Mouse (Mus musculus) midbrain, embryonic 10.5 days (tissue): ENCODE measurements at regions not wholly inside any gene's neighbourhood (a gene's known extent, or its start where the extent isn't known, plus 50 kb on each side); places are given as distances from the start of the nearest gene placed in this dataset.

ENCODE experiments used
- DNase-seq: peaks from one replicate; pipeline ENCODE4 v3.0.0-alpha.2; 2017; ENCODE audit warnings: low spot score
- H3K27ac ChIP-seq: fragments of 300-500 bp; sonication (generic); replicated peaks from 2 replicates; pipeline ENCODE4 v1.5.1; 2016; ENCODE audit warnings: mild to moderate bottlenecking
- H3K27me3 ChIP-seq: fragments of 300-500 bp; sonication (generic); 2 replicates; pipeline ENCODE4 v1.6.1; 2016; ENCODE audit warnings: low read depth, mild to moderate bottlenecking; ENCODE audit not compliant: poor library complexity, severe bottlenecking
- H3K36me3 ChIP-seq: fragments of 300-500 bp; sonication (generic); 2 replicates; pipeline ENCODE4 v1.6.1; 2016; ENCODE audit warnings: mild to moderate bottlenecking, moderate library complexity
- H3K4me1 ChIP-seq: fragments of 300-500 bp; sonication (generic); 2 replicates; pipeline ENCODE4 v1.6.1; 2016
- H3K4me3 ChIP-seq: fragments of 300-500 bp; sonication (generic); 2 replicates; pipeline ENCODE4 v1.5.1; 2016; ENCODE audit warnings: mild to moderate bottlenecking, moderate library complexity
- H3K9me3 ChIP-seq: fragments of 300-500 bp; sonication (generic); replicated peaks from 2 replicates; pipeline ENCODE4 v1.6.1; 2016; ENCODE audit warnings: mild to moderate bottlenecking
- WGBS: fragments of 180-500 bp; shearing (Covaris S2); methylation state at CpG from one replicate; pipeline ENCODE4 v1.1.7; 2016; 5-methylcytosine and 5-hydroxymethylcytosine counted together

DNA sequence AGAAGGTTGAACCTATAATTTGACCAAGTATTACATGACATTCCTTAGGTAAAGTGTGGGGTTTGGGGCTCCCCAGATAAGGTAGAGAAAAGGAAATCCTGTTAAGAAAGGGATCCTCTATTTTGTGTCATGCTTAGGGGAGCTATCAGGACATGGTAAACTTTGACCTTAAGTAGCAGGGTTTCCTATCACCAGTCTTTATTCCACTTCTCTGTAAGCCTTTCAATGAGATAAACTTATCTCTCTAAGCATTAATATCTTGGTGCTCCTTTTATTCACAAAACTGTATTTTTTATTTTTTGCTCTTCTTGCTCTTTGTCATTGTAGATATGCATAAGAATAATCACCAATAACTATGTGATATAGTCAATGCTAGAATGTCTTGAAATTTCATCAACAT, 194.4 kb upstream of the Rasa1 start:
- Histone ChIP-seq H3K36me3 (no peaks in the 10 kb centered on the region), H3K27me3 (no peaks in the 10 kb centered on the region), H3K9me3 (no peaks in the 10 kb centered on the region), H3K27ac (no peak overlapping the region), H3K4me1 (no peaks in the 10 kb centered on the region), H3K4me3 (no peak overlapping the region)
- no peak for DNase-seq

DNA sequence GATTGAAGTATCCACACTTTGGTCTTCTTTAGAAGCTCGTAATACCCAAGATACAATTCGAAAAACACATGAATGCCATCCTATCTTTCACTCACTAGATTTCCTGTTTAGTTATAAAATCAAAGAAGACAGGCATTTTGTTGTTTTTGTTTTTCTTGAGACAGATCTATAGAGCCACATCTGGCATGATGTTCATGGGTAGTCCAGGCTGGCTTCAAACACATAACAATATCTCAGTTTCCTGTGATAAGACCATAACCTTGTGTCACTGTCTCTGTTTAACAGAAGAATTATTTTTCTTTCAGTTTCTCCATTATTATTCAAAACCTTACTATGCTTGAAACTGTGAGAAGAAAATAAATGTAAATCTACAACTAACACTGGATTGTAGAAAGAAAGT, 190.5 kb upstream of the Rasa1 start:
- Histone ChIP-seq H3K27me3 (no peaks in the 10 kb centered on the region), H3K4me1 (no peaks in the 10 kb centered on the region), H3K27ac (no peak overlapping the region), H3K36me3 (no peaks in the 10 kb centered on the region), H3K9me3 (no peaks in the 10 kb centered on the region), H3K4me3 (no peak overlapping the region)
- 91% methylated on average over 2 of the region's 2 CpGs for WGBS
- no peak for DNase-seq

DNA sequence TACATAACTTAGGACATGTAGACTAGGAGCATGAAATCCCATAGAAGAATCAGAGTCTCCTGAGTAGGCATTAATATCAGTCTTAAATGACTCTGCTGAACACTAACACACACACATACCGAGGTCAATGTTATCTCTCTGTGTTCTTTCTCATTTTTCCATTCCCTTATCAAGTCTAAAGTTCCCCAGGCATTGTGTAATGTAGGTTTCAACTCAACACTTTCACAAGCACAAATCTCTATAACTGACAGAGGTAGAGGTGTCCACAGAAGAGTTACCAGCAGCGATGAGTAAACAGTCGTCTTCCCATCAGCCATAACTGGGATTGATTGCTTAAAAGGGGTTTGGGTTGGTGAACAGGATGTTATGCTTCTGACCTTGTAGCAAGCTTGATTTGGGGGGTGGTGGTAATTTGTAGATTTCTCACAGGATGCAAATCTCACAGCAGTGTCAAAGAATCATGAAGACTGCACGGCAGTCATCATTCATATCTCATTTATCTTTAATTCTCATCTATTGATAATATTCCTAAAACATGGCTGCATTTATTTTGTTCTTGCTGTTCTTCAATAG, 187.4 kb upstream of the Rasa1 start:
- Histone ChIP-seq H3K4me1 (no peaks in the 10 kb centered on the region), H3K4me3 (no peak overlapping the region), H3K27me3 (no peaks in the 10 kb centered on the region), H3K27ac (no peak overlapping the region), H3K9me3 (no peaks in the 10 kb centered on the region), H3K36me3 (no peaks in the 10 kb centered on the region)
- WGBS: 91% methylated on average over 4 of the region's 4 CpGs
- no peak for DNase-seq

DNA sequence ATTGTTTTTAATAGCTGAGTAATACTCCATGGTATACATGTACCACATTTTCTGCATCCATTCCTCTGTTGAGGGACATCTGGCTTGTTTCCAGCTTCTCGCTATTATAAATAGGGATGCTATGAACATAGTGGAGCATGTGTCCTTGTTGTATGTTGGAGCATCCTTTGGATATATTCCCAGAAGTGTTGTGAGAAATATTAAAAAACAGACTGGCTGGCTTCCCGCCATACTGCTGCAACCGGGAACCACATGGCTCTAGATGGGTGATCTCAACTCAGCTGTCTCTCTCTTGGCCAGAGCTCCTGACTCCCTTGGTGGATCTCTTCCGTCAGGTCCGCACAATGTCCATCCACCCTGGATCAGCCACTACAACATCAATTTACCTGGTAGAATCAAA, 182.4 kb upstream of the Rasa1 start:
- Histone ChIP-seq H3K27ac (no peak overlapping the region), H3K9me3 (no peaks in the 10 kb centered on the region), H3K4me1 (no peaks in the 10 kb centered on the region), H3K4me3 (no peak overlapping the region), H3K27me3 (no peaks in the 10 kb centered on the region), H3K36me3 (no peaks in the 10 kb centered on the region)
- no peak for DNase-seq
- WGBS: 92% methylated on average over 5 of the region's 5 CpGs

DNA sequence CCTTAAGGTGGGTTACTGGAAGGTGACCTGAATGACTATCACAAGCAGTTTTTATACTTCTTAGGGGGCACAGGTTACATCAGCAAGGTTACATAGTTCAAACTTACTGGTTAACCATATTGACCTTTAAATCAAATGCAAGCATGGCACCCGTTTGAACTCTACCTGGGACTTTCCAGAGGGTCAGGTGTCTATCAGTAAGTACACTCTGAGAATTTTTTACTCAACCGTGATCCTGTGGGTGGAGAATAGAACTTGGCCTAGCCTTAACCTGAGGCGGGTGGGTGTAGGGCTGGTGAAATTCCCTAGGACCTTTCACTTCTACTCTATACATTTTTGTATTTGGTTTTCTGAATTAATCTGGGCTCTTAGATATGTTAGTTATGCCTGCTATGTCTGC, 170.5 kb upstream of the Rasa1 start:
- 90% methylated on average over 3 of the region's 3 CpGs for WGBS

DNA sequence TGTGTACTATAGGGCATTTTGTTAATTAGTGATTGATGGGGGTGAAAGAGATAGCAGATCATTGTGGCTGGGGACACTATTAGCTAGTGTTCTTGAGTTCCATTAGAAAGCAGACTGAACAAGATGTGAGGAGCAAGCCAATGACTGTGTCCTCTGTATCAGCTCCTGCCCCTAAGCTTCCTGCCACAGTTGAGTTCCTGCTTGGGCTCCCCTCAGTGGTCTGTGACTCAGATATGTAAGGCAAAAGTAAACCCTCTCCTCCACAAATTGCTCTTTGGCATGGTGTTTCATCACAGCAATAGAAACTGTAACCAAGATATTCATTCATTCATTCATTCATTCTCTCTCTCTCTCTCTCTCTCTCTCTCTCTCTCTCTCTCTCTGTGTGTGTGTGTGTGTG, 169.7 kb upstream of the Rasa1 start:
- DNase-seq: no peak
- Histone ChIP-seq H3K36me3 (no peaks in the 10 kb centered on the region), H3K27ac (no peak overlapping the region), H3K9me3 (no peaks in the 10 kb centered on the region), H3K4me3 (no peak overlapping the region), H3K4me1 (no peaks in the 10 kb centered on the region), H3K27me3 (no peaks in the 10 kb centered on the region)

More for the DNA sequence above, 170.5 kb upstream of the Rasa1 start:
- Histone ChIP-seq H3K4me1 (no peaks in the 10 kb centered on the region), H3K36me3 (no peaks in the 10 kb centered on the region), H3K4me3 (no peak overlapping the region), H3K27ac (no peak overlapping the region), H3K27me3 (no peaks in the 10 kb centered on the region), H3K9me3 (no peaks in the 10 kb centered on the region)
- no peak for DNase-seq

DNA sequence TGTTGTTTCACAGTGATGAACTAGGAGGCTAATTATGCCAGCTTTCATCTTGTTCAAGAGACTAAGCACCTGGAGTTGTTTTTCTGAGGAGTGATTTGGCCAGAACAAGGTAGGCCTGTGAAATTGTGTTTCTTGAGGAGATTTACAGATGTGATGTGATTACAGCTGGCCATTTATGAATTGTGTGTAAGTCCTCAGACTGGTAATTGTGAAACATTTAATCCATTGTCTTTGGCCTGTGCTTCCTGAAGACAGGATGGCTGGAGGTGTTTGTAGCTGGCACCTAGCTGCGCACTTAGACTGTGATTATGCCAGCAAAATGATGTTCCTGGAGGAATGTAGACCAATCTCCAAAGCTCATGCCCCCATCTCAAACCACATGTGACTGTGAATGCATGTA, 150.7 kb upstream of the Rasa1 start:
- H3K4me1 ChIP-seq: no peaks in the 10 kb centered on the region
- no peaks in the 10 kb centered on the region for H3K36me3 ChIP-seq
- H3K4me3 ChIP-seq: no peak overlapping the region
- no peaks in the 10 kb centered on the region for H3K9me3 ChIP-seq
- DNase-seq: no peak
- no peak overlapping the region for H3K27ac ChIP-seq
- WGBS: 97% methylated on average over 1 of the region's 1 CpGs
- no peaks in the 10 kb centered on the region for H3K27me3 ChIP-seq

DNA sequence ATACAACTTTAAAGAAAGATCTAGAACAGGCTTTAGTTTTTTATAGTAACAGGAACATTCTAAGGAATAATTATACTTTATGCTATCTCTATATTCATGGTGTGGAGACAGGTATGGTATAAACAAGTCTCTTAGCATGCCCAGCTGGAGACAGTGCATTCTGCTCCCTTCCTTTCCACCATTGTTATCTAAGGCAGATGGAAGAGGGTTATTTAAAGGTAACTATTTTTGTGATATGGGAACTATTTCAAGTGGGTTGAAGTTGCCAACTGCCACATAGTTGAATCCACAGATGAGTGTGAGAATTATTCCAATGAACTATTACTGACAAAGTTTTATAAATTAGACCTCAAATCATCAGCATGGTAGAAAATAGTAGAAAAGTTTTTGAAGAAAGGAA, 148.9 kb upstream of the Rasa1 start:
- Histone ChIP-seq H3K27me3 (no peaks in the 10 kb centered on the region), H3K9me3 (no peaks in the 10 kb centered on the region), H3K4me1 (no peaks in the 10 kb centered on the region), H3K27ac (no peak overlapping the region), H3K4me3 (no peak overlapping the region), H3K36me3 (no peaks in the 10 kb centered on the region)
- no peak for DNase-seq

DNA sequence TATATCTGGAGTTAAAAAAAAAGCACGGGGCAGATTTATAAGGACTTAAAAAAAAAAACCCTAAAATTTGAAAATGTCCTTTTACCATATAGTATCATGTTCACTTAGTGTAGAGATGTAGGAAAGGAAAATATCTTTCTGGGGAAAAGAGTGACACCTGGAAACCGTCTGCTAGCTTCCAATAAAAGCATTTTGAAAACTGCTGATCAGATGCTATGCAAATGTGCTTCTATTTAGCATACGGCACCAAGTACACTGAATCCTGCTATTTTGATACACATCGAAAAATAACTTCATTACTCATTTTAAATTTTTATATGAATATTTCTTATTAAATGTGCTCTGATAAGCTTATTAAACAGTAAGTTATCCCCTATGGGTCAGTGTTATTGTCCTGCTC, 148.1 kb upstream of the Rasa1 start:
- H3K9me3 ChIP-seq: no peaks in the 10 kb centered on the region
- H3K36me3 ChIP-seq: no peaks in the 10 kb centered on the region
- H3K4me3 ChIP-seq: no peak overlapping the region
- H3K27me3 ChIP-seq: no peaks in the 10 kb centered on the region
- WGBS: 87% methylated on average over 4 of the region's 4 CpGs
- no peak overlapping the region for H3K27ac ChIP-seq
- no peak for DNase-seq
- H3K4me1 ChIP-seq: no peaks in the 10 kb centered on the region

DNA sequence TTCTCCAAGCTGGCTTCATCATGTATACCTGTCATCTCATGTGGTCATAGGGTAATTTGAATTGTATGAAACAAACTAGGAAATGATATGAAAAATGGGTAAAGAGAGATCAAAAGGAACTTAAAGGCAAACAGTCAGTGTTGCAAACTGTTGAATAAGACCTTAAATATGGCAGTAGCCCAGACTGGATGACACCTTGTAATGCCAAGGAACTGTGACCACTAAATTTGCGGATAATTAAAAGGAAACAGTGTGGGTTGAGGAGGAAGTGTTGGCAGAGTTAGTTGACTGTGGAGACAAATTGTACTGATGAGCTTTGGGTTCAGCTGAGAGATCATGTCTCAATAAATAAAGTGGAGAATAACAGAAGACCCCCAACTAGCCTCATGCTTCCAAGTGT, 147.3 kb upstream of the Rasa1 start:
- no peak overlapping the region for H3K4me3 ChIP-seq
- H3K27ac ChIP-seq: no peak overlapping the region
- H3K36me3 ChIP-seq: no peaks in the 10 kb centered on the region
- no peaks in the 10 kb centered on the region for H3K4me1 ChIP-seq
- 89% methylated on average over 1 of the region's 1 CpGs for WGBS
- no peaks in the 10 kb centered on the region for H3K9me3 ChIP-seq
- no peaks in the 10 kb centered on the region for H3K27me3 ChIP-seq
- no peak for DNase-seq

DNA sequence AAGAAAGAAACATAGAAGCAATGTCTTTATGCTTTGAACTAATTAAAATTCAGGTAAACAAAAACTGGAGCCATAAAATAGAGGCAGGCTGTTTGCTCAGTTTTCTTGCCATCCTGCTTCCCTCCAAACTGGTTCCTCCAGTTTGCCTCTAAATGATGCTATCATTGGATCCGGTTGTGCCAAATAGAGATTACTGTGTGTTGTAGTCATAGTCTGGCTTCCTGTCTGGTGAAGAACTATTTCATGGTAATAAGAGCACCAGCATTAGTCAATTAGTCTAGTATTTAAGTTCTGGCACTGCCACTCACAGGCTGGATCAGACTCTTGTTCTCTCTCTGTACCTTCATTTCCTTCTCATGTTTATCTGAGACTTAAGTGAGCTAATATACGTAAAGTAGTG, 141.9 kb upstream of the Rasa1 start:
- no peaks in the 10 kb centered on the region for H3K9me3 ChIP-seq
- no peaks in the 10 kb centered on the region for H3K27me3 ChIP-seq
- H3K4me3 ChIP-seq: no peak overlapping the region
- no peak overlapping the region for H3K27ac ChIP-seq
- 97% methylated on average over 2 of the region's 2 CpGs for WGBS
- no peaks in the 10 kb centered on the region for H3K4me1 ChIP-seq
- DNase-seq: no peak
- no peaks in the 10 kb centered on the region for H3K36me3 ChIP-seq

DNA sequence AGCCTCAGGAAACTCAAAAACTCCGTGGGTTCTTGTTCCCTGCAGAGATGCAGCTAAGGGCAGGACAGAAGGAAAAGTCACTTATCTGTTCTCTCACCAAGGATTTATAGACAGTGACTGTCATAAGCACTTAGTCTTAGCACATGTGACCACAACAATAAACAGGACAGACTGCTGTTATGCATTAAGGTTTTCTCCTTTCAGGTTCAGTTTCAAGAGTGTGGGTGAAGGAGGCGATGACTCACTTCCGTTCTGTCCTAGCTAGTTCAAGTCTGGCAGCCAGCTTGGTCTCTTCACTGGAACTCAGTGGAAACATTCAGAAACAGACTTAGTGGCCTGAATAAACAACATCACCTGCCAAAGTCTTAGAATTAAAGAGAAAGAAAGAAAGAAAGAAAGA, 141.1 kb upstream of the Rasa1 start:
- Histone ChIP-seq H3K27ac (no peak overlapping the region), H3K4me3 (no peak overlapping the region), H3K27me3 (no peaks in the 10 kb centered on the region), H3K36me3 (no peaks in the 10 kb centered on the region), H3K9me3 (no peaks in the 10 kb centered on the region), H3K4me1 (no peaks in the 10 kb centered on the region)
- WGBS: 85% methylated on average over 3 of the region's 3 CpGs
- DNase-seq: no peak

DNA sequence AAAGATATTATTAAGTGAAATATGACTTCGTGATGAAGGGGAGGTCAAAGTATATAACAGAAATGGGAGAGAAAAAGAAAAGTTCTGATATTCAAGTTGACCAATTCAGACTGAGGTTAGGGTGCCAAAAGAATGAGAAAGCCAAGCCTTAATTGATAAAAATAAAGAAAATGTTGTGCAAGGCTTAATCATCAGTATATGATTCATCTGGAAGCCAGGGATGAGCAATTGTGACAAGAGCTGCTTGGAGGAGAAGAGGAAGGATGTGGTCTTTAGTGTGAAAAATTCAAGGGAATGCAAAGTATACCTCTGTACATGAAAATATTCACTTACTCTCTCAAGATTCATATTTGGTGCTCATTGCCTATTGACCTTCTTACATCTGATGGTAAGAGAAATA, 129.7 kb upstream of the Rasa1 start:
- 76% methylated on average over 1 of the region's 1 CpGs for WGBS
- Histone ChIP-seq H3K4me3 (no peak overlapping the region), H3K27me3 (no peaks in the 10 kb centered on the region), H3K36me3 (no peaks in the 10 kb centered on the region), H3K27ac (no peak overlapping the region), H3K9me3 (no peaks in the 10 kb centered on the region), H3K4me1 (no peaks in the 10 kb centered on the region)
- no peak for DNase-seq

DNA sequence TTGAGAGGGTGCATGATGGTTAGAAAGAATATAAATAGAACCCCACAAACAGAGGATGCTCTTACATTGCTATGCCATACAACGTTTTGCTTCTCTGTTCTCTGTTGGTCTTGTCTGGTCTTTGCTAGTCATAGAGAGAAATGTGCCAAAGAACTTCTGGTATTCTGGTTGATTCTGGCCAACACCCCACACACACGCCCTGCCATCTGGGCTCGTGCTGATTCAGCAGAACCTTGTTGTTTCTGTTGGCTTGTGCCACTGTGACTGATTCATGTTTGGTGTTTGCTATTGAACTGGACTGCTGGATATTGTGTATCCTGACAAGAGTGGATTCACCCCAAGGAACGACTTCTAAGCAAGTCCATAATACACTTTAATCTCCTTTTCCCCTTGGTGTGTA, 126.0 kb upstream of the Rasa1 start:
- H3K27ac ChIP-seq: no peak overlapping the region
- no peak for DNase-seq
- no peaks in the 10 kb centered on the region for H3K27me3 ChIP-seq
- no peaks in the 10 kb centered on the region for H3K4me1 ChIP-seq
- 86% methylated on average over 4 of the region's 4 CpGs for WGBS
- H3K36me3 ChIP-seq: no peaks in the 10 kb centered on the region
- H3K9me3 ChIP-seq: no peaks in the 10 kb centered on the region
- no peak overlapping the region for H3K4me3 ChIP-seq
